Mouse (Mus musculus): Measurements from ENCODE around the gene Ap5b1.

Gene Ap5b1

DNA sequence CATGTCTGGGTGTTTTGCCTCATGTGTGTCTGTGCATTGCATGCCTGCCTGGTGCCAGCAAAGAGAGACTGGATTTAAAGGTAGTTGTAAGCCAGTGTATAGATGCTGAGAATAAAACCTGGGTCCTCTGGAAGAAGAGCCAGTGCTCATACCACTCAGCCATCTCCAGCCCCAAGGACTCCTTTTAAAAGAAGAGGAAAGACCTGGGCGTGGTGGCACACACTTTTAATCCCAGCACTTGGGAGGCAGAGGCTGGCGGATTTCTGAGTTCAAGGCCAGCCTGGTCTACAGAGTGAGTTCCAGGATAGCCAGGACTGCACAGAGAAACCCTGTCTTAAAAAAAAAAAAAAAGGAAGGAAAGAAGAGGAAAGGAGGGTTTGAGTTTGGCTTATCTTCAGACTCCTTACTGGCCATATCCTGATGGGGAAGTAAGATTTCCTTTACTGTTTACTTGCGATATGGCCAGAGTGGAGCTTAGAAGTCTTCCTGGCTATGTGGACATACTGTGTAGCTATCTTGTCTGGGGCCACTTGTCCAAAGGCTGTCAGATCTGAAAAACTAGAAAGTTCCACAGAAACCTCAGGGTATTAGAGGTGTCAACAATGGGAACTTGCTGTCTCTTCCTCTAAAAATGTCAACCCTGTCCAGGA lies 45.1 kb downstream of the Ap5b1 start:
- DNase-seq, result no peak

- no peak for DNase-seq
Observed at GRCm38 (mm10) chr19:5614953-5615352, 47.1 kb downstream of the Ap5b1 start.

DNA sequence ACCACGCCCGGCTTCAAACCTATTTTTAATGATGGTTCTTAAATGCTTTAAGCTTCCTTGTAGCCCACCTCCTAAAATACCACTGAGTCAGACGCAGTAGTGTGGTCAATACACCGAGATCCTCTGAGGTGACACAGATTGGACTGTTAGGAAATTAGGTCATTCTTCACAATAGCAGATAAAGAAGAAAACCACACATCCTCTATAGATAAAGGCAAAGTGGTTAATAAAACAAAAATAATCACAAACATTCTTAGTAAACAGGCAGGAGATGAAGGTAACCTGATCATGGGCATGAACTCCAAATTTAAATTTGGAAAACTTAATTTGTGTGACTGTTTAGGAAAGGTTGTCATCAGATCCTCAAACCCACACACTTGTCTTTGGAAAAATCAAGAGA lies 52.2 kb downstream of the Ap5b1 start:
- no peak for DNase-seq

All from thymus, postnatal 14 days (tissue).